Mouse (Mus musculus): Measurements from ENCODE around the gene Tspan1.

Gene Tspan1

GRCm38 (mm10) chr4:116123602-116124519, 43.5 kb downstream of the Tspan1 start, which contains the start of the genes Rad54l and Pomgnt1:
TSS of gene Rad54l (minus strand) at chr4:116123690.
TSS of gene Pomgnt1 (plus strand) at chr4:116123840.
- DNase-seq, result peak; percentile 78

DNA sequence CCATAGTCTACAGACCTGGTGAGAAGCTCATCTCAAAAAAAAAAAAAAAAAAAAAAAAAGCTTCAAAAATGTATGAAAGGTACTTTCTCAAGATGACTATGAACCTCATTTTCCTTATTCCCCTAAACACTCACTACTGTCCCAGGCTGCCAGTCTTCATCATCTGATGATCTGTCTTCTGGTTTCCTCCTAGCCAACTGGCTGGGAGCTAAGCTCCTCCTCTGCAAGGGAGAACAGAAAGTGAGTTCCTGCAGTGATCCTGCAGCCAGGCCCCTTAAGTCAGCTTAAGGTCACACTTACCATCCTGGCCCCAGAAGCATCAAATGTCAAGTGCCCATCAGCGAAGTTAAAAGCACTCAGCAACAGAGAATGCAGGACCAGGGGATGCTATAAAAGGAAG, 44.6 kb downstream of the Tspan1 start:
- no peak for DNase-seq

Data from right cerebral cortex, postnatal 14 days (tissue).